Mouse (Mus musculus) cerebellum, adult 9-10 months (tissue): ENCODE results near the gene Tmem50b.
"Not testable (repeated sequence)": the region's sequence is repeated elsewhere in the genome, so short reads cannot be mapped to it uniquely, and the experiment has no call there.

Source experiments
- DNase-seq: peaks from one replicate; pipeline ENCODE4 v3.0.0; 2022

The Tmem50b gene

DNA sequence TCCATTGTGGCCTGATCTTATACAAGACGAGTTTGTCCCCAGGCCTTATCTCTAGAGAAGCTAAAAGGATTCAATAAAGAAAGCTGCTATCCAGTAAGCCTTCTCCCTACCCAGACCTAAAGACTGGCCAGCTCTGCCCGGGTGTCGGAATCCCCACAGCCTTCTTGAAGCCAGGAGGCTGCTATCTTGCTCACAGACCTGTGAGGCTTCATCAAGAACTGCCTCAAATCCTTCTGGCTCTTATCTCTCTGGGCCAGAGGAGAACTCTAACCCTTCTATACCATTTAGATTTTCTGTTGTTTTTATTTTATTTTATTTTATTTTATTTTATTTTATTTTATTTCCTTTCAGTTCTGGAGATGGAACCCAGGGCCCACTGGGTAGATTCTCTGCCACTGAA lies 60.5 kb downstream of the Tmem50b start:
- no peak for DNase-seq

GRCm38 (mm10) chr16:91536372-91536771 lies 61.2 kb downstream of the Tmem50b start:
- no peak for DNase-seq

- no peak for DNase-seq
Observed at GRCm38 (mm10) chr16:91534888-91535287, 62.7 kb downstream of the Tmem50b start.

DNA sequence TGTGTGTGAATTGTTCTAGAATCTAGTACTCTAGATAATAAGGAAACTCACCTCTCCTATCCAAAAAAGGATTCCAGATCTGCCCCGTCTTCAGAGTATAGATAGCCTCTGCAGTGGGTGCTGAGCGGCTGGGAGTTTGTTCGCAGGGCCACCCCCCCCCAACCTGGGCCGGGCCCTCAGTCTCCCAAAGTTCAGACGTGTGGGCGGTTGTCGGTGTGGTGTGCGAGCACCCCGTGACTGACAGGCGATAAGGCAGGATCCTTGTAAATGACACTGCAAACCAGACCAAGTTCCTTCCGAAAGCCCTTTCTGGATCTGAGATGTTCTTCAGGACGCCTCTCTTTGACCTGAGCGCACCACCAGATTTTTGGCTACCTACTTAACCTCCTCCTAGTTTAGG lies 63.1 kb downstream of the Tmem50b start:
- no peak for DNase-seq

DNA sequence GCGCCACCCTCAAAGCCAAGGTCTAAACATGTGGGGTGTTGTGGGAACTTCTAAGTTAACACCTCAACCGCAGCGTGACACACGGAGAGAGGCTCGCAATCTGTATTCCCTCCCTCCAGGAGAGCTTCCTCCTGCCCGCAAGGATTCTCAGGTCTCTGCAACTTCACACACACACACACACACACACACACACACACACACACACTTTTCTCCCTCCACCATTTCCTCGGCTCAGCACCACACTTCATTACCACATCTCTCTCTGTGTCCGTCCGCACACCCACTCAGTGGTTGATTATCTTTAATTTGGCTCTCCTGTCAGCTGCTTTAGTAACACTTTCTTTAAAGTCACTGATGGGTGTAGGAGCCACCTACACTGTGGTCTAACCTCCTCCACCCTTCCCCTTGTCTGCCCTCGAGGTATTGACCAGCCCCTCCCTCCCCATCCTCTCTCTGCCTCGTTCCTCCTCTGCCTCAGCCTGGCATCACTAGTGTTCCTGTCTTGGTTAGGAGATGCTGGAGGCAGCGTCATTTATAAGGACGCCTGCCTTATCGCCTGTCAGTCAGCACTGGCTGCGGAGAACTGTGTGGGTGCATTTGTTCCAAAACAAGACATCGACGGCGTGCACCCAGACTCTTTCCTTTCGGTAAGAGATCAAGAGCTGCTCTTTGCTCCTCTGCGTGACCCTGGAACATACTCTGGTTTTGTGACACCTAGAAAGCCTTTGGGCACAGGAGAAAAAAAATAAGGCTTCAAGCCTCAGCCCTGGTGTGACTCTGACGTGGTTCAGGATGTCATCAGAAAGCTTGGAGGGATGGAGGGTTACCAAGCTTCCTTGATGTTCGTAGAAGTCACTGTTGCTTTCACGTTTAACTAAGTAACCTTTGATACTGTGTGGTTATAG lies 64.3 kb downstream of the Tmem50b start:
- DNase-seq, result no peak

DNA sequence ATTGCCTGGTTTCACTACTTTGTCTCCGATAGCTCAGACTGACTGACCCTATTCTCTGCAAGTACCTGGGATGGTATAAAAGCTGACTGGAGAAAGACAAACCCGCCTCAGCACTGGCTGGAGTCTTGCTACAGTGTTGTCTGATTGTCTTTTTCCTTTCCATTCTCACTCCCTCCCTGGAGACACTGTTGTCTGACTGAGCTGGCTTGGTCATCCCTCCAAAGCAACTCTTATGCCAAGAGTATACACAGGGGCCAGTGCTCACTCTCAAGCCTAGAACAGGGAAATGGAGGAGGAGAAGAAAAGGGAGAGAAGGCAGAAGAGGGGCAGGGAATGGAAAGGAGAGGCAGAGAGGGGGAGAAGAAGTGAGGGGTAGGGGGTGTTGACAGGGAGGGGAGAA lies 65.2 kb downstream of the Tmem50b start:
- DNase-seq, result no peak

DNA sequence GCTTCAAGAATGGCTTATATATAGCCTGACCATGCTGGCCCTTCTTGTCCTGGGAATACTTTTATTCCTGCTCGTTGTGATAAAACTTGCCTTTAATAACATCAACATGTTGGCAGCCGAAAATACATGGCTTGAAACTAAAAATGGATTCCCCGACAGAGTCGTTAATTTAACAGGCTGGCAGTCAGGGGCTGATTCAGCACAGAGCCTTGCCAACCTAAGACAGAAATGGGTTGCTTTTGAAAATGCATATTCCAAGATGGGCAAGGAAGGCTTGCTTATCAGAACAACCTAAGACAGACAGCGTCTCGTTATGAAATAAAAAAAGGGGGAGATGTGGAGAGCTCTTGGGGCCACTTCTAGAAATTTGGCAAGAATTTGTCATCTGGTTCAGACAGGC lies 65.7 kb downstream of the Tmem50b start:
- DNase-seq, result no peak

- DNase-seq, result not testable (repeated sequence)
Observed at GRCm38 (mm10) chr16:91530830-91531229, 66.8 kb downstream of the Tmem50b start.

DNA sequence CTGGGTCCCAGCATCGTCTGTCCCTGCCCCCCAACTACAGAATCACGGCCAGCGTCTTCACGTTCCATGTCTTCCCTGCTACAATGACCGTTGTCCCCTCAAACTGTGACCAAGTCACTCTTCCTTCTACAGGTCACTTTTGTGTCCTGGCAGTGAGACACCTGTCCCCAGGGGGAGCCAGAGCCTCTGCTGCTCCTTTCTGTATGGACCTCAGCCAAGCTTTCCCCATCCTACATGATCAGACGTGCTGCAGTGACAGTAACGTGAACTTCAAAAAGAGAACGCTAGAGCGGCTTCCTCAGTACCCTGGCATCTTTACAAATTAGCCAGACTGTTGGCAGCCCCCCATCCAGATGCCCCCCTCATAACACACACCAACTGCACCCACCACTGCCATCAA lies 69.0 kb downstream of the Tmem50b start:
- no peak for DNase-seq

GRCm38 (mm10) chr16:91527500-91527899 lies 70.1 kb downstream of the Tmem50b start:
- no peak for DNase-seq

DNA sequence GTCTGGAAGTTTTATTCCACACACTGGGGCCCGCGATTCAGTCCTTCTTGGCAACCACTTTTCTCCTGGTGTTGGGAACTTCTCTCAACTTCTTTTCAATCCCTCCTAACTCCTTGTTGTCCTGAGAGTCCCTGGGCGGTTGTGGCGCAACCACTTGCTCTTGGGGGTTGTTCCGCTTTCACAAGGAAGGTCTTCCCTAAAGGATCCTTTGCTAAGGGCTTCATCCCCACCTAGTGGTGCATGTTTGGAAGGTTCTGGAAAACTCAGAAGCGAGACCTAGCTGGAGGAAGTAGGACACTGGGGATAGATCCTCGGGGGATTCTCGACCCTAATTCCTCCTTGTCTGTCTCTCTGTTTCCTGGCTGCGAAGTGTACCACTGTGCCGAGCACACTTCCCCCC lies 70.5 kb downstream of the Tmem50b start:
- DNase-seq, result no peak

DNA sequence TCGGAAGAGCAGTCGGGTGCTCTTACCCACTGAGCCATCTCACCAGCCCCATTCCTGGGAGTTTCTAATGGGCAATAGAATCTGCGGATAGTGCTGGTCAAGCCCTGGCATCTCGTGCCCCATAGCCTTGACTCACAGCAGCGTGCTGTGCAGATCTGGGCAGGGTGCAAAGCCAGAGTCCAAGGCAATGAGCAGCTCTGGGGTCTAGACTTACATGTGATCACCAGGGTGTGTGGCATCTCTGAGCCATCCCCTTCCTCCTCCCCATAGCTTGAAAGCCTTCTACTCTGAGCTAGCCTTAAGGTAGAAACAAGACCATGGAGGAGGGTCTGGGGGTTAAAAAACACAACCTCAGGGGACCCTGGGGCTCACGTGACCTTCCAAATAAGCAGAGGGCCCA lies 71.3 kb downstream of the Tmem50b start:
- no peak for DNase-seq
